Mouse (Mus musculus) midbrain, embryonic 11.5 days (tissue): ENCODE results near the gene Rnf144a. TPM values are rescaled to one million over a fixed set of nuclear protein-coding genes. Genes with fewer than 3 reads are reported as not detected.
A peak's percentile ranks its signal among the peaks of the same experiment; 100 is the strongest.
"Not testable (repeated sequence)": the region's sequence is repeated elsewhere in the genome, so short reads cannot be mapped to it uniquely, and the experiment has no call there.

Experiments
- ATAC-seq: fragments of 200-750 bp; cut with Nextera tagmentation; 2 replicates; pipeline ENCODE4 v1.8.0; 2017; ENCODE audit warnings: moderate TSS enrichment, moderate library complexity; ENCODE audit not compliant: low FRiP score
- DNase-seq: peaks from one replicate; pipeline ENCODE4 v3.0.0; 2015; ENCODE audit warnings: low spot score; ENCODE audit errors: missing footprints
- H3K27ac ChIP-seq: fragments of 300-500 bp; sonication (generic); 2 replicates; pipeline ENCODE4 v1.5.1; 2014; ENCODE audit warnings: low read depth, low read length
- H3K27me3 ChIP-seq: fragments of 300-500 bp; sonication (generic); 2 replicates; pipeline ENCODE4 v1.6.1; 2014; ENCODE audit warnings: mild to moderate bottlenecking, low read length, moderate library complexity, mixed read lengths; ENCODE audit not compliant: control insufficient read depth, insufficient read depth
- H3K36me3 ChIP-seq: fragments of 300-500 bp; sonication (generic); 2 replicates; pipeline ENCODE4 v1.6.1; 2014; ENCODE audit warnings: mild to moderate bottlenecking, low read length, moderate library complexity, mixed read lengths; ENCODE audit not compliant: control insufficient read depth, insufficient read depth
- H3K4me1 ChIP-seq: fragments of 300-500 bp; sonication (generic); 2 replicates; pipeline ENCODE4 v1.6.1; 2014; ENCODE audit warnings: low read length; ENCODE audit not compliant: control insufficient read depth, insufficient read depth
- H3K4me2 ChIP-seq: fragments of 300-500 bp; sonication (generic); 2 replicates; pipeline ENCODE4 v1.6.1; 2014; ENCODE audit warnings: mild to moderate bottlenecking, moderate library complexity
- H3K4me3 ChIP-seq: fragments of 300-500 bp; sonication (generic); 2 replicates; pipeline ENCODE4 v1.5.1; 2014; ENCODE audit warnings: low read depth, low read length
- H3K9ac ChIP-seq: fragments of 300-500 bp; sonication (generic); 2 replicates; pipeline ENCODE4 v1.6.1; 2014; ENCODE audit warnings: low read length
- H3K9me3 ChIP-seq: fragments of 300-500 bp; sonication (generic); 2 replicates; pipeline ENCODE4 v1.6.1; 2016; ENCODE audit warnings: low read length; ENCODE audit not compliant: control insufficient read depth
- WGBS: fragments of 180-500 bp; shearing (Covaris S2); extraction: QIAGEN DNeasy Blood & Tissue Kit; methylation state at CpG from one replicate; pipeline ENCODE4 v1.1.7; 2014; 5-methylcytosine and 5-hydroxymethylcytosine counted together
- polyA plus RNA-seq: library from polyadenylated mRNA; unstranded; fragments of >200 nt; fragmentation: Nextera tagmentation; extraction: Ambion mirVana; gene quantifications from 2 replicates; pipeline ENCODE4 v1.2.1, GENCODE M21; 2014

Gene Rnf144a
- polyA plus RNA-seq, 1 experiment from 2014 or later, result 24.7 TPM

GRCm38 (mm10) chr12:26329031-26329675 lies 85.9 kb downstream of the Rnf144a start:
- WGBS, result 91% methylated on average over 6 of the region's 6 CpGs
- no peak overlapping the region for H3K4me2 ChIP-seq

GRCm38 (mm10) chr12:26323783-26324364 lies 91.2 kb downstream of the Rnf144a start:
- 87% methylated on average over 5 of the region's 5 CpGs for WGBS
- Histone ChIP-seq H3K4me1 (no peaks in the 10 kb centered on the region), H3K4me2 (no peak overlapping the region), H3K36me3 (peaks cover 13% of the 10 kb centered on the region), H3K9ac (no peak overlapping the region), H3K27ac (no peak overlapping the region), H3K27me3 (no peaks in the 10 kb centered on the region), H3K9me3 (no peaks in the 10 kb centered on the region), H3K4me3 (no peak overlapping the region)
- ATAC-seq (no peak), DNase-seq (no peak)

More at GRCm38 (mm10) chr12:26329031-26329675, 85.9 kb downstream of the Rnf144a start:
- no peak for DNase-seq
- H3K4me1 ChIP-seq, result no peaks in the 10 kb centered on the region
- no peak overlapping the region for H3K9ac ChIP-seq
- H3K27ac ChIP-seq, result no peak overlapping the region
- no peak overlapping the region for H3K4me3 ChIP-seq
- H3K9me3 ChIP-seq, result no peaks in the 10 kb centered on the region
- no peaks in the 10 kb centered on the region for H3K27me3 ChIP-seq
- ATAC-seq, result peak; percentile 50; the same call in 1 of the 2 replicates
- H3K36me3 ChIP-seq, result peaks cover 7% of the 10 kb centered on the region; the same call in 1 of the 2 replicates

GRCm38 (mm10) chr12:26316261-26316660 lies 98.8 kb downstream of the Rnf144a start:
- no peak overlapping the region for H3K9ac ChIP-seq
- H3K4me1 ChIP-seq, result no peaks in the 10 kb centered on the region
- WGBS, result 82% methylated on average over 3 of the region's 3 CpGs
- H3K27ac ChIP-seq, result no peak overlapping the region
- H3K36me3 ChIP-seq, result peaks cover 3% of the 10 kb centered on the region
- no peak overlapping the region for H3K4me3 ChIP-seq
- ATAC-seq (no peak), DNase-seq (no peak)
- H3K9me3 ChIP-seq, result no peaks in the 10 kb centered on the region
- H3K27me3 ChIP-seq, result no peaks in the 10 kb centered on the region
- no peak overlapping the region for H3K4me2 ChIP-seq

GRCm38 (mm10) chr12:26314959-26315358 lies 100.1 kb downstream of the Rnf144a start:
- no peak overlapping the region for H3K4me3 ChIP-seq
- H3K9me3 ChIP-seq, result no peaks in the 10 kb centered on the region
- no peak overlapping the region for H3K4me2 ChIP-seq
- ATAC-seq (no peak), DNase-seq (no peak)
- H3K4me1 ChIP-seq, result no peaks in the 10 kb centered on the region
- no peak overlapping the region for H3K27ac ChIP-seq
- H3K36me3 ChIP-seq, result peaks cover 6% of the 10 kb centered on the region
- H3K27me3 ChIP-seq, result no peaks in the 10 kb centered on the region
- no peak overlapping the region for H3K9ac ChIP-seq
- 49% methylated on average over 5 of the region's 5 CpGs for WGBS

GRCm38 (mm10) chr12:26311548-26311947 lies 103.5 kb downstream of the Rnf144a start:
- peaks cover 5% of the 10 kb centered on the region for H3K36me3 ChIP-seq
- no peak overlapping the region for H3K27ac ChIP-seq
- H3K9me3 ChIP-seq, result no peaks in the 10 kb centered on the region
- H3K4me1 ChIP-seq, result no peaks in the 10 kb centered on the region
- no peak overlapping the region for H3K4me2 ChIP-seq
- H3K4me3 ChIP-seq, result no peak overlapping the region
- DNase-seq, result peak; percentile 96
- H3K27me3 ChIP-seq, result no peaks in the 10 kb centered on the region
- ATAC-seq, result no peak
- no peak overlapping the region for H3K9ac ChIP-seq

- Histone ChIP-seq H3K36me3 (peaks cover 5% of the 10 kb centered on the region), H3K4me3 (no peak overlapping the region), H3K9ac (no peak overlapping the region), H3K27ac (no peak overlapping the region), H3K9me3 (no peaks in the 10 kb centered on the region), H3K27me3 (no peaks in the 10 kb centered on the region), H3K4me1 (no peaks in the 10 kb centered on the region), H3K4me2 (no peak overlapping the region)
- ATAC-seq (no peak), DNase-seq (peak; percentile 57)
- 90% methylated on average over 11 of the region's 11 CpGs for WGBS
These were observed 104.8 kb downstream of the Rnf144a start for GRCm38 (mm10) chr12:26310247-26310646.

- DNase-seq (no peak), ATAC-seq (no peak)
- Histone ChIP-seq H3K27me3 (no peaks in the 10 kb centered on the region), H3K9me3 (no peaks in the 10 kb centered on the region), H3K4me2 (no peak overlapping the region), H3K4me1 (peaks cover 6% of the 10 kb centered on the region; the same call in 1 of the 2 replicates), H3K36me3 (no peaks in the 10 kb centered on the region; the same call in 1 of the 2 replicates), H3K4me3 (no peak overlapping the region), H3K9ac (no peak overlapping the region), H3K27ac (no peak overlapping the region)
- WGBS, result 77% methylated on average over 5 of the region's 5 CpGs
These were observed 112.2 kb downstream of the Rnf144a start for GRCm38 (mm10) chr12:26302886-26303285.

- no peak overlapping the region for H3K27ac ChIP-seq
- H3K4me1 ChIP-seq, result peaks cover 6% of the 10 kb centered on the region; the same call in 1 of the 2 replicates
- no peak overlapping the region for H3K4me2 ChIP-seq
- WGBS, result 24% methylated on average over 7 of the region's 7 CpGs
- H3K4me3 ChIP-seq, result no peak overlapping the region
- no peaks in the 10 kb centered on the region for H3K9me3 ChIP-seq
- ATAC-seq, result no peak
- peak; percentile 79 for DNase-seq
- H3K27me3 ChIP-seq, result no peaks in the 10 kb centered on the region
- no peaks in the 10 kb centered on the region for H3K36me3 ChIP-seq
- no peak overlapping the region for H3K9ac ChIP-seq
These were observed 115.5 kb downstream of the Rnf144a start for GRCm38 (mm10) chr12:26299515-26300090.

- not testable (repeated sequence) for DNase-seq, H3K4me1 ChIP-seq, H3K27ac ChIP-seq, H3K9ac ChIP-seq, ATAC-seq, H3K4me2 ChIP-seq, H3K4me3 ChIP-seq, H3K9me3 ChIP-seq, H3K36me3 ChIP-seq, H3K27me3 ChIP-seq
- 25% methylated on average over 1 of the region's 1 CpGs for WGBS
These were observed 119.1 kb downstream of the Rnf144a start for GRCm38 (mm10) chr12:26295995-26296394.
